Mouse (Mus musculus) spleen, postnatal 36 days (tissue): ENCODE data around the gene Efhd1.

ENCODE experiments used
- DNase-seq, 2 experiments: peaks; one replicate each; pipeline ENCODE4 v3.0.0; 2022; ENCODE audit warnings: low spot score in 2 of 2, mixed read lengths in 1 of 2

Efhd1 gene

GRCm38 (mm10) chr1:87308952-87309351, 44.8 kb downstream of the Efhd1 start:
- DNase-seq: no peak

- no peak for DNase-seq
Observed at GRCm38 (mm10) chr1:87309621-87310020, 45.5 kb downstream of the Efhd1 start.

- no peak for DNase-seq
Observed at GRCm38 (mm10) chr1:87312681-87313080, 48.5 kb downstream of the Efhd1 start.

GRCm38 (mm10) chr1:87313116-87313515, 49.0 kb downstream of the Efhd1 start:
- no peak for DNase-seq

DNA sequence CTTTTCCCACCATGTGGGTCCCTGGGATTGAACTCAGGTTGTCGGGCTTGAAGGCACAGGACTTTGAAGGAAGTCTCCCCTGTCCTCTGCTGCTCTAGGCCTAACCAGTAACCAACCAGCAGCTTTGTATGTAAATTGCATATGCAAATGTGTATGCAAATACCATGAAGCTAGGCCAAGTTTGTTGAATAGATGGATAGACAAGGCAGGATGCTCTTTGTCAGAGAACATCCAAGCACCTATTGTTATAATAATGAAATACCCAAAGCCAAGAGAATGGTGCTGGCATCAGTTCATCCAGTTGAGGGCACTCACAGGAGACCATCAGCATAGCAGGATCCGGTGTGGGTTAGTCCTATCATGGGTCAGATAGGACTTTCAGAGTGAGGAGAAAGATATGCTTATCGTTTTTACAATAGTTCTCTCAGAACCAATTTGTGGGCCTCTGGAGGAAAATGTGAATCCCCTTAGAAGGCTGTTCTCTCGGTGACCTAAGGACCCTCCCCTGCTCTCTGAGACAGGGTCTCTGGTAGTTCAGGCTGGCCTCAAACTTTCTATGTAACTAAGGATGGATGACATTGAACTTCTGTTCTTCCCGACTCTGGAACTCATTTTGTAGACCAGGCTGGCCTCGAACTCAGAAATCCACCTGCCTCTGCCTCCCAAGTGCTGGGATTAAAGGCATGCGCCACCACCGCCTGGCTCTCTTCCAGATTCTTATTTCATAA, 49.8 kb downstream of the Efhd1 start:
- no peak for DNase-seq

DNA sequence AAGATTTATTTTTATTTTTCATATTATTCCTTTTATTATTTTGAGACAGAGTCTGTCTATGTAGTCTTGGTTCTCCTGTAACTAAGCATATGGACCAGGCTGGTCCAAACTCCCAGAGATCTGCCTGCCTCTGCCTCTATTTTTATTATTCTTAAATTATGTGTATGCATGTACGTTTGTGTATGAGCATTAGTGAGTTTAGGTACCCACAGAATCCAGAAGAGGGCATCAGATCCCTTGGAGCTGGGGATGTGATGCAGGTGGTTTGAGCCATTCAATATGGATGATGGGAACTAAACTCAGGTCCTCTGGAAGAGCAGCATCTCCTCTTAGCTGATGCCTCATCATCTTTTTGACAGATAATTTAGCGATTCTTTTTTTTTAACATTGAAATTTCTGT, 51.3 kb downstream of the Efhd1 start:
- no peak for DNase-seq

DNA sequence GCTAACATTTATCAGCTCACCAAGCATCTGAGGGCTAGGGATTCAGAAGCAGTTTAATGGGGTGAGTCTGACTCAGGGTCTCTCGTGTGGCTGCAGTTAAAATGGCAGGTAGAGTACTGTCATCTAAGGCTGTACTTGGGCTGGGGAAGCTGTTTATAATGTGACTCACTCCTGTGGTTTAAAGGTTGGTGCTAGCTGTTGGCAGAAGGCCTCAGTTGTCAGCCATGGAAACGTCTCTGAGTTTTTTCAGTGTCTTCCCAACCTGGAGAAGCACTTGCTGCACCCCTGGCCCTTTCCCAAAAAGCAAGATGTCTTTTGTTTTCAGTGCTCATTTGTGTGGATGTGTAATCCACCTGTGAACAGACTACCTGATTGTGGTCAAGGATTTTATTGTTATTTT, 51.7 kb downstream of the Efhd1 start:
- no peak for DNase-seq

- no peak for DNase-seq
Observed at GRCm38 (mm10) chr1:87316672-87317071, 52.5 kb downstream of the Efhd1 start.

GRCm38 (mm10) chr1:87321071-87321470, 56.9 kb downstream of the Efhd1 start:
- no peak for DNase-seq

DNA sequence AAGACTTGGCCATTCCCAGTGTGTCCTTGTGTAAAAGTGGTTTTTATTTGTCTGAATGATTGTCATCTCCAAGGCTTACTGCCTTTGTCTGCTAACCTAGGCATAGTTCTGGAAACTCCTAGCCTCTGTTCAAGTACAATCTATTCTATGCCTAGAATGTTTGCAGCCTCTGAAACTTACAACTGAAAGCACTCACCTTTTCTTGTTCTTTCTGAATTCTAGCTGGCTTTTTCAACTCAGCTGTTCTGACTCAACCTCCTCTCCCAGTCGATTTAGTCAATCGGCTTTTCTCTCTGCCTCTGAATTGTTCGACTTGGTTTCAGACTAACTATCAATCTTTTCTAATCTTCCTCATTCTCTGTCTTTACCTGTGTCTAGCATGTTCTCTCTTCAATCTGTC, 58.6 kb downstream of the Efhd1 start:
- DNase-seq: no peak

DNA sequence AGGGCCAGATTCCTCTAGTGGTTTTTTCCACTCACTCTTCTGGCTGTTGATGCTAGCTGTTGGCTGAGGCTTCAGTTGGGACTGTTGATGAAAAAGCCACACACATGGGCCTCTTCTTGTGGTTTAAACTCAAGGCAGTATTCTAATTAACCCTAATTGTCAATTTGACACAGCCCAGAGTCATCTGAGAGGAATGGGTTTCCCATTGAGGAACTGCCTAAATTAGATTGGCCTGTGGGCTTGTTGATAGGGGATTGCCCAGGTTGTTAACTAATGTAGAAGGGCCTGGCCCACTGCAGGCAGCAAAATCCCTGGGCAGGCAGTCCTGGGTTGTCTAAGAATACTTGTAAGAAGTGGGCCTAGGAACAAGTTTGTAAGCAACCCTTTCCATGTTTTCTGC, 60.5 kb downstream of the Efhd1 start:
- no peak for DNase-seq

DNA sequence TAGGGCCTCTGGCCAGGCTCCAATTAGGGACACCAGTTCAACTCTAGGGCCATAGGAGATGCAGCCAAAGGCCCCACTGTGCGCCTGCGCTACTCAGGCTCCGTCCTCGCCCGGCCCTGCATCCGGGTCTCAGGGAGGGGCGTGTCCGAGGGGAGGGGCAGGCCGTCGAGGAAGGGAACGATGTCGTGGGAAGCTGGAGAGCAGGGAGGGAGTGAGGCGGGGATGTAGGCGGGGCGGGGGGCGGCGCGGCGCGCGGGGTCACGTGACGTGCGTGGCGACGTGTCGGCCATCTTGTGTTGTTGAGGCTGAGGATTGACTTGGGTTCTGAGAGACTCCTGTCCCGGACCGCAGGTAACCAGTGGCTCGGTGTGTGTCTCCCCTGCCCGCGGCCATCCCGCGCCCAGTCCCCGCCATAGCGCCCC, 62.6 kb downstream of the Efhd1 start, which contains the start of gene Gigyf2:
Gene Gigyf2, plus strand, starts transcription at position 257 of the 422 bp plus-strand sequence.
- peak; percentile 95 to 97 for DNase-seq

GRCm38 (mm10) chr1:87327165-87327861, 63.1 kb downstream of the Efhd1 start:
- peak; percentile 32 to 34 for DNase-seq

DNA sequence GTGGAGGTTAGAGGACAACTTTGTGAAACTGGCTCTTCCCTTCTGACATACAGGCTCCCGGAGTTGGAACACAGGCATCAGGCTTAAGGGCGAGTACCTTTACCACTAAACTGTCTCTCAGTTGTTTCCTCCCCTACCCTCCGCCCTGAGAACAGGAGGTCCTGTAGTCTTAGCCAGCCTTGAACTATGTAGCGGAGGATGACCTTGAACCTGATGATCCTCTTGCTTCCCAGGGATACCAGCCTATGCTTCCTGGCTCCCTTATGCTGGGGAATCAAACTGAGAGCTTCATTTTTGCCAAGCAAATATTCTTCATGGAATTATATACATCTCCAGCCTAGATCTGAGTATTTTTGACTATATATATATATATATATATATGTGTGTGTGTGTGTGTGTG, 67.6 kb downstream of the Efhd1 start:
- no peak for DNase-seq

DNA sequence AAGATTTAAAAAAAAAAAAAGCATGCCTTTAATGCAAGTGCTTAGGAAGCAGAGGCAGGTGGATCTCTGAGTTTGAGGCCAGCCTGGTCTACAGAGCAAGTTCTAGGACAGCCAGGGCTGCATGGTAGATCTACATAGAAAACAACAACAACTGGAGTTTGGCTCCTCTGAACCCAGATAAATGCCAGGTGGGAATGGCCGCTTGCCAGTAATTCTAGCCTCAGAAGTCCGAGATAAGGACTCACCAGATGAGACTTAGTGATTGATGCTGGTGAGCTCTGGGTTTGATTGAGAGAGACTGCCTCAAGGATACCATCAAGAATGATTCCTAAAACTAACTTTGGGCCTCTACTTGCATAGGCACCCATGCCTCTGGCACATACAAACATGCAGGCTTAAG, 86.4 kb downstream of the Efhd1 start:
- DNase-seq: no peak

GRCm38 (mm10) chr1:87360276-87360675, 96.1 kb downstream of the Efhd1 start:
- no peak for DNase-seq
